Comparison of ENCODE assay signal across 19 mouse cellular contexts in genomic region chr9:98333219-98333754, GRCm38 (mm10). TPM values are rescaled to one million over a fixed set of nuclear protein-coding genes. Genes with fewer than 3 reads are reported as not detected.
DNase-seq lines count a peak whose midpoint lies in the region; ATAC-seq and TF ChIP-seq lines count a peak whose summit lies in the region.
"Had no signal": no experiment of that assay in that cellular context is flagged by ENCODE, and none has a peak within 500 bp of the region (broad histone marks: within the 10 kb centered on the region; RNA-seq: fewer than 3 reads in every experiment).

No protein-coding gene starts in this region.

- H3K9ac ChIP-seq in liver, embryonic 15.5 days = no peak overlapping the region
- no peak overlapping the region for H3K9ac ChIP-seq in stomach, postnatal 0 days (ENCODE audit: low read length)
- H3K9ac ChIP-seq in hindbrain, embryonic 13.5 days = no peak overlapping the region
- H3K9ac ChIP-seq: embryonic facial prominence, embryonic 12.5 days; lung, embryonic 15.5 days had no signal

- H3K36me3 ChIP-seq in liver, embryonic 15.5 days (replicated peaks) = peaks cover 38% of the 10 kb centered on the region
- no peaks in the 10 kb centered on the region for H3K36me3 ChIP-seq in stomach, postnatal 0 days (ENCODE audit: control insufficient read depth, insufficient read depth, low read length)
- no peaks in the 10 kb centered on the region for H3K36me3 ChIP-seq in hindbrain, embryonic 13.5 days
- H3K36me3 ChIP-seq in embryonic facial prominence, embryonic 10.5 days (replicated peaks) = no peaks in the 10 kb centered on the region
- H3K36me3 ChIP-seq: embryonic facial prominence, embryonic 12.5 days; forebrain, embryonic 10.5 days; limb, embryonic 10.5 days; lung, embryonic 15.5 days had no signal

- TF ChIP-seq CTCF in stomach, postnatal 0 days (IDR thresholded peaks at IDR 0.05; ENCODE audit: low read depth) = no peak

- no peak overlapping the region for H3K4me2 ChIP-seq in liver, embryonic 15.5 days
- H3K4me2 ChIP-seq in stomach, postnatal 0 days (replicated peaks; ENCODE audit: low read depth) = no peak overlapping the region
- H3K4me2 ChIP-seq in hindbrain, embryonic 13.5 days = no peak overlapping the region
- H3K4me2 ChIP-seq: embryonic facial prominence, embryonic 12.5 days; lung, embryonic 15.5 days had no signal

- no peaks in the 10 kb centered on the region for H3K27me3 ChIP-seq in liver, embryonic 15.5 days
- no peaks in the 10 kb centered on the region for H3K27me3 ChIP-seq in stomach, postnatal 0 days (ENCODE audit: control insufficient read depth, insufficient read depth, low read length)
- no peaks in the 10 kb centered on the region for H3K27me3 ChIP-seq in hindbrain, embryonic 13.5 days
- no peaks in the 10 kb centered on the region for H3K27me3 ChIP-seq in embryonic facial prominence, embryonic 10.5 days (replicated peaks; ENCODE audit: low read depth, poor library complexity, severe bottlenecking)
- H3K27me3 ChIP-seq: CH12.LX; embryonic facial prominence, embryonic 12.5 days; lung, embryonic 15.5 days had no signal

- TF ChIP-seq EP300 in stomach, postnatal 0 days (optimal IDR thresholded peaks at IDR 0.05) = no peak

- peak; percentile 10 for DNase-seq in c-Kit-positive CD71-negative TER-119-negative erythroid progenitor cells, embryonic 14.5 days (ENCODE audit: low read depth)
- no peak for DNase-seq in stomach, postnatal 0 days (ENCODE audit: low spot score)
- DNase-seq in cerebellum, adult 8-10 months = no peak
- DNase-seq in cerebellum, adult 9-10 months = no peak
- no peak for DNase-seq in embryonic facial prominence, embryonic 10.5 days (ENCODE audit: low spot score)
- DNase-seq: adrenal gland, adult 2 months; cerebellum, postnatal 14 days; heart, postnatal 14 days; kidney, postnatal 10 days had no signal

- no peak overlapping the region for H3K4me3 ChIP-seq in liver, embryonic 15.5 days (replicated peaks)
- no peak overlapping the region for H3K4me3 ChIP-seq in stomach, postnatal 0 days (ENCODE audit: low read depth, low read length)
- H3K4me3 ChIP-seq in hindbrain, embryonic 13.5 days = no peak overlapping the region
- no peak overlapping the region for H3K4me3 ChIP-seq in embryonic facial prominence, embryonic 10.5 days
- H3K4me3 ChIP-seq: embryonic facial prominence, embryonic 12.5 days; forebrain, embryonic 10.5 days; limb, embryonic 10.5 days; lung, embryonic 15.5 days; myocyte had no signal

- 0 out of 2 replicates have a peak overlapping the region, but pooled peaks have one; percentile 4 for H3K27ac ChIP-seq in liver, embryonic 15.5 days (replicated peaks)
- H3K27ac ChIP-seq in stomach, postnatal 0 days (replicated peaks) = no peak overlapping the region
- no peak overlapping the region for H3K27ac ChIP-seq in hindbrain, embryonic 13.5 days
- no peak overlapping the region for H3K27ac ChIP-seq in embryonic facial prominence, embryonic 10.5 days (replicated peaks)
- H3K27ac ChIP-seq: embryonic facial prominence, embryonic 12.5 days; forebrain, embryonic 10.5 days; hindbrain, postnatal 0 days; limb, embryonic 10.5 days; lung, embryonic 15.5 days had no signal

- ATAC-seq in CD4-positive, CD25-positive, alpha-beta regulatory T cell, adult 4 months = peak; percentile 98
- ATAC-seq in liver, embryonic 15.5 days (ENCODE audit: insufficient read depth) = no peak
- peak; percentile 61 for ATAC-seq in stomach, postnatal 0 days (ENCODE audit: low FRiP score, low TSS enrichment)
- no peak for ATAC-seq in hindbrain, embryonic 13.5 days (ENCODE audit: low FRiP score)
- ATAC-seq: hindbrain, postnatal 0 days had no signal

- WGBS in liver, embryonic 15.5 days (ENCODE audit: insufficient replicate concordance) = 24% methylated on average over 3 of the region's 3 CpGs
- 62% methylated on average over 3 of the region's 3 CpGs for WGBS in stomach, postnatal 0 days
- WGBS in hindbrain, embryonic 13.5 days = 81% methylated on average over 3 of the region's 3 CpGs
- WGBS in embryonic facial prominence, embryonic 10.5 days = 88% methylated on average over 3 of the region's 3 CpGs

- peaks cover 23% of the 10 kb centered on the region for H3K4me1 ChIP-seq in liver, embryonic 15.5 days (replicated peaks)
- H3K4me1 ChIP-seq in stomach, postnatal 0 days (replicated peaks; ENCODE audit: control insufficient read depth, insufficient read depth) = no peaks in the 10 kb centered on the region; the same call in 1 of the 2 replicates
- peaks cover 17% of the 10 kb centered on the region for H3K4me1 ChIP-seq in hindbrain, embryonic 13.5 days (replicated peaks)
- peaks cover 24% of the 10 kb centered on the region for H3K4me1 ChIP-seq in embryonic facial prominence, embryonic 10.5 days

- no peaks in the 10 kb centered on the region for H3K9me3 ChIP-seq in liver, embryonic 15.5 days (replicated peaks)
- H3K9me3 ChIP-seq in stomach, postnatal 0 days (ENCODE audit: control insufficient read depth, low read length) = no peaks in the 10 kb centered on the region
- H3K9me3 ChIP-seq in hindbrain, embryonic 13.5 days = no peaks in the 10 kb centered on the region
- no peaks in the 10 kb centered on the region for H3K9me3 ChIP-seq in embryonic facial prominence, embryonic 10.5 days
- H3K9me3 ChIP-seq: embryonic facial prominence, embryonic 12.5 days; forebrain, embryonic 10.5 days; limb, embryonic 10.5 days; lung, embryonic 15.5 days had no signal

RNA-seq across cellular contexts. Expression of gene Nmnat3, which starts 46.1 kb away (rescaled TPM):
- 10 to 100 TPM; 15.7 to 27.0 TPM for polyA plus RNA-seq in CD4-positive, CD25-positive, alpha-beta regulatory T cell, adult 4 months (2017; shearing (Covaris generic))
- 28.0 and 28.6 TPM in 2 replicates for polyA plus RNA-seq in liver, embryonic 15.5 days (2015; fragmentation: Nextera tagmentation; extraction: Ambion mirVana)
- polyA plus RNA-seq in stomach, postnatal 0 days (2015; fragmentation: Nextera tagmentation; extraction: Ambion mirVana) = 7.1 and 7.7 TPM in 2 replicates
- polyA plus RNA-seq in hindbrain, embryonic 13.5 days (2015; fragmentation: Nextera tagmentation; extraction: Ambion mirVana) = 1.4 and 1.7 TPM in 2 replicates
- polyA plus RNA-seq in embryonic facial prominence, embryonic 10.5 days (2016; fragmentation: Nextera tagmentation; extraction: Ambion mirVana) = 2.4 and 3.4 TPM in 2 replicates

Comparison
In these comparisons a context has a peak if more than half of its experiments do, and no peak if none do; other contexts are left out.
1. ATAC-seq: peak in CD4-positive, CD25-positive, alpha-beta regulatory T cell, adult 4 months (single experiment) and stomach, postnatal 0 days (single experiment); none in liver, embryonic 15.5 days (single experiment) and hindbrain, embryonic 13.5 days (single experiment).